Mouse (Mus musculus) intestine, postnatal 0 days (tissue): ENCODE data around the gene Man2a1. TPM values are rescaled to one million over a fixed set of nuclear protein-coding genes. Genes with fewer than 3 reads are reported as not detected.

ENCODE experiments used
- ATAC-seq: fragments of 200-750 bp; cut with Nextera tagmentation; 2 replicates; pipeline ENCODE4 v1.8.0; 2017; ENCODE audit warnings: mild to moderate bottlenecking, moderate TSS enrichment, moderate library complexity
- H3K27ac ChIP-seq: fragments of 300-500 bp; sonication (generic); 2 replicates; pipeline ENCODE4 v1.5.1; 2014; ENCODE audit warnings: mild to moderate bottlenecking, low read depth, low read length, moderate library complexity
- H3K27me3 ChIP-seq: fragments of 300-500 bp; sonication (generic); replicated peaks from 2 replicates; pipeline ENCODE4 v1.6.1; 2014; ENCODE audit warnings: low read length, mixed read lengths; ENCODE audit not compliant: control insufficient read depth, insufficient read depth
- H3K36me3 ChIP-seq: fragments of 300-500 bp; sonication (generic); 2 replicates; pipeline ENCODE4 v1.6.1; 2014; ENCODE audit warnings: mild to moderate bottlenecking, moderate library complexity; ENCODE audit not compliant: control insufficient read depth, insufficient read depth
- H3K4me1 ChIP-seq: fragments of 300-500 bp; sonication (generic); replicated peaks from 2 replicates; pipeline ENCODE4 v1.6.1; 2014; ENCODE audit warnings: antibody characterized with exemption, low read length, mixed read lengths; ENCODE audit not compliant: control insufficient read depth, insufficient read depth
- H3K4me2 ChIP-seq: fragments of 300-500 bp; sonication (generic); replicated peaks from 2 replicates; pipeline ENCODE4 v1.6.1; 2014; ENCODE audit warnings: low read depth, mild to moderate bottlenecking, moderate library complexity
- H3K4me3 ChIP-seq: fragments of 300-500 bp; sonication (generic); 2 replicates; pipeline ENCODE4 v1.5.1; 2014; ENCODE audit warnings: low read depth, low read length
- H3K9ac ChIP-seq: fragments of 300-500 bp; sonication (generic); 2 replicates; pipeline ENCODE4 v1.6.1; 2014; ENCODE audit warnings: mild to moderate bottlenecking, low read depth, low read length
- H3K9me3 ChIP-seq: fragments of 300-500 bp; sonication (generic); 2 replicates; pipeline ENCODE4 v1.6.1; 2016; ENCODE audit warnings: mixed run types; ENCODE audit not compliant: control insufficient read depth
- CTCF ChIP-seq: sonication (generic); IDR thresholded peaks from 2 replicates; pipeline ENCODE4 v1.5.1; 2016; ENCODE audit warnings: low read depth, mild to moderate bottlenecking, control low read depth, antibody characterized with exemption, moderate library complexity
- WGBS: fragments of 180-500 bp; shearing (Covaris S2); extraction: QIAGEN DNeasy Blood & Tissue Kit; methylation state at CpG from one replicate; pipeline ENCODE4 v1.1.7; 2014; 5-methylcytosine and 5-hydroxymethylcytosine counted together
- polyA plus RNA-seq: library from polyadenylated mRNA; unstranded; fragments of >200 nt; fragmentation: Nextera tagmentation; extraction: Ambion mirVana; gene quantifications from 2 replicates; pipeline ENCODE4 v1.2.1, GENCODE M21; 2015

Man2a1 gene
- polyA plus RNA-seq, 1 experiment from 2014 or later, result 7.2 TPM

GRCm38 (mm10) chr17:64614804-64615203, 14.3 kb downstream of the Man2a1 start:
- TF ChIP-seq CTCF, result no peak
- H3K27ac ChIP-seq, result no peak overlapping the region
- no peaks in the 10 kb centered on the region for H3K36me3 ChIP-seq
- H3K4me2 ChIP-seq, result no peak overlapping the region
- H3K9me3 ChIP-seq, result no peaks in the 10 kb centered on the region
- no peak overlapping the region for H3K9ac ChIP-seq
- peaks cover 5% of the 10 kb centered on the region for H3K4me1 ChIP-seq
- WGBS, result 54% methylated on average over 3 of the region's 3 CpGs
- no peak overlapping the region for H3K4me3 ChIP-seq
- peak; percentile 55; the same call in 1 of the 2 replicates for ATAC-seq
- H3K27me3 ChIP-seq, result no peaks in the 10 kb centered on the region

GRCm38 (mm10) chr17:64615420-64615819, 14.9 kb downstream of the Man2a1 start:
- H3K36me3 ChIP-seq, result no peaks in the 10 kb centered on the region
- WGBS, result 88% methylated on average over 6 of the region's 6 CpGs
- H3K27me3 ChIP-seq, result no peaks in the 10 kb centered on the region
- no peak overlapping the region for H3K4me3 ChIP-seq
- H3K27ac ChIP-seq, result no peak overlapping the region
- H3K9ac ChIP-seq, result no peak overlapping the region
- H3K4me2 ChIP-seq, result no peak overlapping the region
- TF ChIP-seq CTCF, result no peak
- no peak for ATAC-seq
- H3K4me1 ChIP-seq, result peaks cover 7% of the 10 kb centered on the region
- H3K9me3 ChIP-seq, result no peaks in the 10 kb centered on the region

DNA sequence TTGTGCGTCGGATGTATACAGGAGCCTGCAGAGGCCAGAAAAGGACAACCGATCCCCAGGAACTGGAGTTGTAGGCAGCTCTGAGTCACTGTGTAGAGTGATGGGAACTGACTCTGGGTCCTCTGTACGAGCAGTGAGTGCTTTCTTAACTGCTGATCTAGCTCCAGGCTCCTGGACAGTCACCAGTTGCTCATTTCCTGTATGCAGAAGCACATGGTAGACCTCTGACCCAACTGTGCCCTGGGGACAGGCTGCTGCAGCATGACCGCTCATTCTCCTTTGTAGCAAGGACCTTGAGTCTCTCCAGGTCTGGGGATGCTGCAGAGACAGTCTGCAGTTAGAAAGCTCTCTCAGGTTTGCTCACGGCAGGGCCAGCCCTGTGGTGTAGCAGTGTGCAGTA, 15.7 kb downstream of the Man2a1 start:
- H3K4me1 ChIP-seq, result peaks cover 7% of the 10 kb centered on the region
- ATAC-seq, result no peak
- no peaks in the 10 kb centered on the region for H3K9me3 ChIP-seq
- TF ChIP-seq CTCF, result no peak
- H3K4me3 ChIP-seq, result no peak overlapping the region
- WGBS, result 76% methylated on average over 6 of the region's 6 CpGs
- no peaks in the 10 kb centered on the region for H3K36me3 ChIP-seq
- no peak overlapping the region for H3K27ac ChIP-seq
- H3K9ac ChIP-seq, result no peak overlapping the region
- no peak overlapping the region for H3K4me2 ChIP-seq
- no peaks in the 10 kb centered on the region for H3K27me3 ChIP-seq

GRCm38 (mm10) chr17:64617838-64618237, 17.3 kb downstream of the Man2a1 start:
- H3K4me1 ChIP-seq, result peaks cover 7% of the 10 kb centered on the region
- no peak overlapping the region for H3K4me3 ChIP-seq
- TF ChIP-seq CTCF, result no peak
- no peaks in the 10 kb centered on the region for H3K27me3 ChIP-seq
- H3K27ac ChIP-seq, result no peak overlapping the region
- no peak overlapping the region for H3K9ac ChIP-seq
- ATAC-seq, result peak; percentile 70
- no peaks in the 10 kb centered on the region for H3K9me3 ChIP-seq
- H3K4me2 ChIP-seq, result no peak overlapping the region
- 31% methylated on average over 4 of the region's 4 CpGs for WGBS
- no peaks in the 10 kb centered on the region for H3K36me3 ChIP-seq

GRCm38 (mm10) chr17:64618996-64619395, 18.5 kb downstream of the Man2a1 start:
- no peak for ATAC-seq
- Histone ChIP-seq H3K4me1 (peaks cover 7% of the 10 kb centered on the region), H3K27me3 (no peaks in the 10 kb centered on the region), H3K36me3 (no peaks in the 10 kb centered on the region), H3K4me3 (no peak overlapping the region), H3K27ac (no peak overlapping the region), H3K9ac (no peak overlapping the region), H3K9me3 (no peaks in the 10 kb centered on the region), H3K4me2 (no peak overlapping the region)
- 84% methylated on average over 4 of the region's 4 CpGs for WGBS
- TF ChIP-seq CTCF, result no peak

DNA sequence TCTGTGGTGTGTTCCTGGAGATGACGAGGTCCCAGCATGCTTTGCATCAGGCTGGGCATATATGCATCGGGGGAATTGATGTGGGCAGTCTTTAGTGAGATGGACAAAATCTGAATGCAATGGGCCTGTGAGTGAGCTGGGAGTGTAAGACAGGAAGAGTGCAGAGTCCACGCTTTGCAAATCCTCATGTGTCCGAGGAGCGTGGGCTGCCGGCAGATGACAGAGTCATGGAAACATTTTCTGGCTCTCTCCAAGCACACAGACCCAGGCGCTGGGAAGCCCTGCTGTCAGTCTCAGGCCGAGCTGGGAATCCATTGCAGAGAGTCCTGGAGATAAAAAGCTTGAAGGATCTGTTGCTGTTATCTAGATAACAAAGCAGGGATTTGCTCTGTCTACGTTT, 19.6 kb downstream of the Man2a1 start:
- 54% methylated on average over 9 of the region's 9 CpGs for WGBS
- no peak overlapping the region for H3K27ac ChIP-seq
- ATAC-seq, result no peak

DNA sequence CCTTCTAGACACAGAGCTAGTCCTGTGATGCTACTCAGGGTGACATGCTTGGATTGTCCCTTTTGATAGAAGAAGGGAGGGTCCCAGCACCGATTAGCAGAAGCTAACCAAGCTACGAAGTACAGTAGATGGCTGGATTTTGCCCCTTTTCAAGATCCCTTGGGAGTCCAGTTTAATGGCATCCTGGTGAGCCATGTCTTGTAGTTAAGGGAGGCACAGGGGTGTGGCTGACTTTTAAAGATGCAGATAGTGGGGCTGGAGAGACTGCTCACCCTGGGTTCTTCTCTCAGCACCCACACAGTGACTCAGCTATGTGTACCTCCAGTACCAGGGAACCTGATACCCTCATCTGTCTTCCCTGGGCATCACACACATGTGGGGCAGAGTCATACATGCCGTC, 20.1 kb downstream of the Man2a1 start:
- H3K9ac ChIP-seq, result no peak overlapping the region
- no peaks in the 10 kb centered on the region for H3K9me3 ChIP-seq
- H3K4me1 ChIP-seq, result peaks cover 4% of the 10 kb centered on the region
- no peaks in the 10 kb centered on the region for H3K27me3 ChIP-seq
- H3K27ac ChIP-seq, result no peak overlapping the region
- no peak overlapping the region for H3K4me2 ChIP-seq
- no peak overlapping the region for H3K4me3 ChIP-seq
- no peak for TF ChIP-seq CTCF
- 91% methylated on average over 3 of the region's 3 CpGs for WGBS
- no peak for ATAC-seq
- H3K36me3 ChIP-seq, result peaks cover 12% of the 10 kb centered on the region

More for the DNA sequence above, 19.6 kb downstream of the Man2a1 start:
- Histone ChIP-seq H3K4me3 (no peak overlapping the region), H3K4me1 (peaks cover 4% of the 10 kb centered on the region), H3K4me2 (no peak overlapping the region), H3K36me3 (peaks cover 7% of the 10 kb centered on the region), H3K27me3 (no peaks in the 10 kb centered on the region), H3K9me3 (no peaks in the 10 kb centered on the region), H3K9ac (no peak overlapping the region)
- TF ChIP-seq CTCF, result no peak
